Mouse (Mus musculus) mouse trophoblast stem cell (cell line): ENCODE results near the gene Zfp292.

Experiments
- in situ Hi-C, 2 experiments: fragments of 300-500 bp; cut with MseI, MboI; formaldehyde crosslinking; loops; 2 replicates in 1 of 2; 3 replicates in 1 of 2; pipeline ENCODE4 v1.15.1; 2025

The Zfp292 gene

DNA sequence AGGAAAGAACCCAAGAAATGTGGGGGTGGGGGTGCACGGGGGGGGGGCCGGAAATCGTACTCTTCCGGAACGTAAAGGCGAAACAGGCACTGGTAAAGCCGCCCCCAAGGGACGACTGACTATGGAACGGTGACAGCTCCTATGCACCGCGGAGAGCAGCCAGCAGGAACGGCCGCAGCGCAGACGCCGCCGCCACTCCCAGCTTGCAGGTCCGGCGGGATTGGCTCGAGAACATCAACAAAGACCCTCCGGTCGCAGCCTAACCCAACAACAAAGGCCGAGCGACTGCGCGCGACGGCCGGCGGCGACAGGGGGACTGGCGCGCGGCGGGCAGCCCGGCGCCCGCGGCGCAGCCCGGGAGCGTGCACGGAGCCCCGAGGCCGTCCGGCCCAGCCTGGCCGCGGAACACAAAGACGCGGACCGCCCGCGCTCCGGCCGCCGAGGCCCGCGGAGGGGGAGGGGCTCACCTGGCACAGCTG is 430 bp downstream of the Zfp292 start:
- in situ Hi-C loops: no loop called here

DNA sequence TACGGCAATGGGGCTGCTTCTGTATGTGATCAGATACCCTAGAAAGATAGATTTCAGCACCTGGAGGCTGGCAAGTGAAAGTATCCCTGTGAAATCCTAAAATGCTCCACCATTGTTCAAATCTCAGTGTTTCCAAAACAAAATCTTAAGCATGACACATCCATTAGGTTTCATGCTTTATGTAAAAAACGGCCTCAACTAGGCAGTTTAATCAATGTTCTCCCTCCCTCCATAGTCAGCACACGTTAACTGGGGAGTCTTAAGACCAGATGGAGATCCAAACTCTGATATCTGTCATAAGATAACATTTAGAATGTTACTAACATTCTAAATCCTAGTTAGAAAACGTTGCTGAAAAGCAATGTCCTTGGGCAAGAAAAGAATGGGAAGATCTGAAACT is 909 bp downstream of the Zfp292 start:
- in situ Hi-C loops: no loop called here

DNA sequence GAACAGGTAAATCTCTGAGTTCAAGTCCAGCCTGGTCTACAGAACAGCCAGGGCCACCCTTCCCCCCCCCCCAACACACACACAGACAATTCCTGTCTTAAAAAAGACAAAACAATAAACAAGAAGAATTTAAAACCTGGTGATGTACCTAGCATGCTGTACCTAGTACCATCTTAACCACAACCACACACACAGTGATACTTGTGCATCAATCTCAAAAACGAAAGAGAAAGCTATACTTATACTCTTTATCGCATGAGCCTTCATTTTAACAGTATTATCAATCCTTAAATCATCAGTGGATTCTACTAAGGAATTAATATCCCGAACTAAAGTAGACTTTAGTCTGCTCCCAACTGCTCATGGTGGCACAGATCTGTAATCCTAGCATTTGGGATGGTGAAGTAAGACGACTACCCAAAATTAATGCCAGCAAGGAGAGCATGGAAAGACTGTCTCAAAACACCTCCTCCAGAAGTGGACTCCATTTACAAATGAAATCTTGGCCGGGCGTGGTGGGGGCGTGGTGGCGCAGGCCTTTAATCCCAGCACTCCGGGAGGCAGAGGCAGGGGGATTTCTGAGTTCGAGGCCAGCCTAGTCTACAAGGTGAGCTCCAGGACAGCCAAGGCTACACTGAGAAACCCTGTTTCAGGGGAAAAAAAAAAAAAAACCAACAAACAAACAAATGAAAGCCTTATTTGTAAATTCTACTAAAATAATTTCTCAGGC is 1.7 kb downstream of the Zfp292 start:
- in situ Hi-C loops: no loop called here

DNA sequence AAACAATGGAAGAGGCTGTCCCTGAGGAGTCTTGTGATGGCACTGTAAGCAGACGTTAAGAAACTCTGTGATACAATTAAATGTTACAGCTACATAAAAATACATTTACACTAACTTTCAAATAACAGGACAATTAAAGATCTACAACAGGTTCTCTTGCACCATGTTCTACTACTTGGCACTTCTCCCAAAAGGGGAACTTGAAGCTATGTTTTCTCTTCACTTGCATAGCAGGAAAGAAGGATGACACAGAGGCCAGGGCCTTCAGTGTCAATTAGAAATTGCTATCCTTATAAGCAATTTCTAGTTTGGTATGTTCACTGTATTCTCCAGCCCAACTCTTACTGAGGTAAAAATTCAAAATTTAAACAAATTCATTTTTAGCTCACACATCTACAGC is 8.5 kb downstream of the Zfp292 start:
- in situ Hi-C loops: no loop called here

DNA sequence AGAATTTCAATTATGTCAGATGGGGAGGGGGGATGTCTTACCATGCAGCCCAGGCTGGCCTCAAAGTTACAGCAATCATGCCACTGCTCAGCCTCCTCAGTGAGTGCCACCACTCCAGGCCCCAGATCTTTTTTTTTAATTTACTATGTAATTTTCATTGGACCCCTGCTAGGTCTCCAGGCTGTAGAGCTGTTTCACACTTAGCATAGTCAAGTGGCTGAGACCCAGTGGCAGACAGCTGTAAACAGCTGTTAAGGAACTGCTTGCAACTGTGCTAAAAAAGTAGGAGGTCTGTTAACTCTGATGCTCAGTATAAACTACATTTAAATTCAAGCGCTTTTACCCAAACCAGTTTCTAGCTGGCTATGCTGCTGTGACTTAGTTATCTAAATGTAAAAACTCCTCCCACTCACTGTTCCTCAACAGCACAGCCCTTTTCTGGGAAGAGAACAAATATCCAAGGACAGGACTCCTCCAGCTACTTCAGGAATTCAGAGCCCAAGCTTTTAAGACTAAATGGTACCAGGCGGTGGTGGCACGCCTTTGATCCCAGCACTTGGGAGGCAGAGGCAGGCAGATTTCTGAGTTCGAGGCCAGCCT is 9.8 kb downstream of the Zfp292 start:
- in situ Hi-C loops: no loop called here

DNA sequence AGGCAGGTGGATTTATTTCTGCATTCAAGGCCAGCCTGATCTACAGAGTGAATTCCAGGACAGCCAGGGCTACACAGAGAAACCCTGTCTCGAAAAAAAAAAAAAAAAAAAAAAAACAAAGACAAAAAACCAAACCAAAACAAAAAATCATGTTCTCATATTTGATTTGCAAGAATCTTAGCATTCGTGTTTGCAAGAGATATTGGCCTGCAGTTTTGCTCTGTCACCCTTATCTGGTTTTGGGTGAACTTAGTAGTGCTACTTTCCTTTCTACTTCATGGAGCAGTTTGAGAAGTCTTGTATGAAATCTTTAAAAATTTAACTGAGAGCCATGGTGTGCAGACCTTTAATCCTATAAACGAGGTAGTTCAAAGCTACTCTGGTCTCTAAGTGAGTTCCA is 12.9 kb downstream of the Zfp292 start:
- in situ Hi-C loops: no loop called here

DNA sequence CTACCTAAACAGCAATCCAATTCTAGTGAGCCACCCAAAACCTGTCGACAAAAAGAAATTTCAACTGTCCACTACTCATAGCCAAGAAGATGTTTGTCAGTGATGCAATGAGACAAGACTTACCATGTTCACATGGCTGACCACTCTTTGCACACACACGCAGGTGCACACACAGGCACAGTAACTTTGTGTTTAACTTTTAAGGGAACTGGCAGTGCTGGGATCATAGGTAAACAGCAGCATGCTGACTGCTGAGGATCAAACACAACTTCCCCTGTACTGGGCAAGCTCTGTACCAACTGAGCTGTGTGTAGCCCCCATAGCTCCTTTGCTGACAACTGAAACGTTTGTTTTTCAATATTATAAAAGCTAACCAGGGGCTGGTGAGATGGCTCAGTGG is 21.3 kb downstream of the Zfp292 start:
- in situ Hi-C loops: no loop called here

DNA sequence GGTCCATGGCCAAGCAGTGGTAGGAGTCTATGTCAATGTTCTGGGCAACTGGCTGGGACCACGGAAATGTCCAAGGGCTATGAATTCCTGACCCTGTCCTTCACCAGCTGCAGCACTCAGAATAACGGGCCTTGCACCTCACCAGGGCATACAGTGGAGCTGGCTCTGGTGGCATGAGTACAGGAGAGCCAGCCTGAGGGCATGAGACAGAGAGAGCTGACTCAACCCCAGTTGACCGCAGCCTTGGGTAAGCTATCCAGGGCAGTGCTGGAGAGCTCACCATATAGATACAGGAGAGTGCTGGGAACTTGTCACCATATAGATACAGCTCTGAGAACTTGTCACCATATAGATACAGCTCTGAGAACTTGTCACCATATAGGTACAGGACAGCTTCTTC is 23.3 kb downstream of the Zfp292 start:
- in situ Hi-C loops: no loop called here

DNA sequence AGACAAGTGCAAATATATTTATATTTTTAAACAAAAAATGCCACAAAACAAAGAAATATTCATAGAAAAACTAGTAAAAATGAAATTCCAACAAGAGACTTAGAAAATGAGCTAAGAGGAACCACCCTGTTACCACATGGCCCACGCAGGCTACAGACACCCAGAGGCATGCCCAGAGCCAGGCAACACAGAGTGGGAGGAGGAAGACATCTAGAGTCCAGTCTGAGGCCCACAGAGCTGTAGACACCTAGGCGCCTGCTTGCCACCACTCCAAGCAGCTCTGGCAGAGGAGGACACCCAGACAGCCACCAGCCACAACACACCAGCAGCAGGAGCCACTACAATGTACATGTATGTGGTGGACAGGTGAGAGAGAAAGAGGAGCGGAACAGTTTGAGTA is 23.9 kb downstream of the Zfp292 start:
- in situ Hi-C loops: no loop called here

DNA sequence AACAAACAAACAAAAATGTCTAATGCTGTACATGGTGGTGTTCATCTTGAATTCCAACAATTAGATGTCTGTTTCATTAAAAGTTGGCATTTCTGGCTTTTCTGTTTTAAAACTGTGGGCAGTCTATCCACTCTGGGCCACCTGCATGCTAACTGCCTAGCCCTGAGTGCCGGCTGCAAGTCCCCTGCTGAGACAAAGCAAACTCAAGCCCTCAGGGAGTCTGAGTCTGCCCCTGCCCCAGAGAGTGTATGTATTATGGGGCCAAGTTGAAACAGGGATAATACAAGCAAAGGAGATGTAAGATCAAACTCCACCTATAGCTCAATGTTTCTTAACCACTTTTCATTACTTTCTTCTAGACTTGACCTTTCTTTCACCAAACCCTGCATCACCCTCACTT is 26.8 kb downstream of the Zfp292 start:
- in situ Hi-C loops: no loop called here

DNA sequence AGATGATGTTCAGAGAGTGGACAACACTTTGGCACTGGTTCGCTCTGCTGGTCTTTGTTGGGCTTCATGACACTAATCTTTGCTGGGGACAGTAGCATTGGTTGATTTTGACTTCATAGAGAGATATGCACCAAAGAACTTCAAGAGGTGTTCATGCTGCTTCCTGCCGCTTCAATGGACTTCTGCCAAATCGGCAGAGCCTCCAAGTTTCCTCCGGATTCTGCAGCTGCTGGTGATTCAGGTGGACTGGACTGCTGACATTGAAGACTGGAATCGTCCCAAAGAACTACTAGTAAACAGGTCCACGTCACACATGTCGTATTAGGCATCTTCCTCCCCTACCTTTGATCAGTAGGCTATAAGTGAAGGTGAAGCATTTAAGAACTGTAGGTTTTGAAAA is 30.7 kb downstream of the Zfp292 start:
- in situ Hi-C loops: no loop called here

DNA sequence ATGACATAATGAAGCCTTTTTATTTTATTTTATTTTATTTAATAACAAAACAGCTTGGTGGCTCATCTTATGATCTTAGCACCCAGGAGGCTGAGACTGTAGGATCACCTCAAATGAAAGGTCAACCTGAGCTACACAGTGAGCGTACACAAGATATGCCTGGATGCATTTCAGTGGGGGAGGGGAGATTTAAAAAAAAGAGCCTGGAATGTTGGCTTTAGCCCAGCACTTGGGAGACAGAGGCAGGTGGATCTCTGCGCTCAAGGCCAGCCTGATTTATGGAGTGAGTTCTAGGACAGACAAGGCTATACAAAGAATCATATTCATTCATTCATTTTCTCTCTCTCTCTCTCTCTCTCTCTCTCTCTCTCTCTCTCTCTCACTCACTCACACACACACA is 32.6 kb downstream of the Zfp292 start:
- in situ Hi-C loops: no loop called here

DNA sequence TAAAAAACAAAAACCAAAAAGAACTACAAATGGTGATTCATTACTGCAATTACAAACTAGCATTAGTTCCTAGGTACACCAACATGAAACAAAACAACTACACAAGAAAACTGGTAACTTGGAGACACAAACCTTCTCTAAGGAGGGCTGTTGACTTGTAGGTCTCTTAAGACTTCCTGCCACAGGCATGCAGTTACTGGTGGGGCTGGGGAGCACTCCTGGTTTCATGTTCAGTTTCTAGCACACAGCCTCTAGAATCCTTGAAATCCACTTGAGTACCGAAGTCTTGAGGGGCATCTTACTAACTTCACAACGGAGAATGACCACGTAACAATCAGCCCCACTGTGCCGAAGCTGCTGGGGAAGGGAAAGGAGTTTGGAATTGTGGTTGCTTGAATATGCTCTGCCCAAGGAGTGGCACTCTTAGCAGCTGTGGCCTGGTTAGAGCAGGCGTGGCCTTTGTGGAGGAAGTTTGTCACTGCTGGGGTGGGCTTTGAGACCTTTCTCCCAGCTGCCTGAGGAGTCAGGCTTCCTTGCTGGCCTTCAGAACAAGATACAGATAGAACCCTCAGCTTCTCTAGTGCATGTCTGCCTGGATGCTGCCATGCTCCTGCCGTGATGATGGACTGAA is 35.0 kb downstream of the Zfp292 start:
- in situ Hi-C loops: no loop called here

DNA sequence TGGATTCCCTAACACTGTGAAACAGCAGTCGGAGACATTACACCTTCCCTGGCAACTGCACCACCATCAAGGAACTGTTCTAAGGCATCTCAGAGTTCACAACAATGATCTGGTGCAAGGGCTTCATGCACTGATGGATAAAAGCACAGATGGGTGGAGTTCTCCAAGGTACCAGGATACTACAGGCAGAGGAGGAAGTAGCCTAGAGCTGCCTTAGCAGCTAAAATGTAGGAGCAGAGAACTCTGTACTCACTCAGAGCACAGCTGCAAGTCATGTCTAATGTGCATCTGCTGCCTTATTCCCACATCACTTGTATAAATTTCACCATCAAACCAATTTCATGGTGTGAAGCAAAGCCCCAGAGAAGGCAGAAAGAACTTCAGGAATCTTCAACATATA is 38.9 kb downstream of the Zfp292 start:
- in situ Hi-C loops: no loop called here

DNA sequence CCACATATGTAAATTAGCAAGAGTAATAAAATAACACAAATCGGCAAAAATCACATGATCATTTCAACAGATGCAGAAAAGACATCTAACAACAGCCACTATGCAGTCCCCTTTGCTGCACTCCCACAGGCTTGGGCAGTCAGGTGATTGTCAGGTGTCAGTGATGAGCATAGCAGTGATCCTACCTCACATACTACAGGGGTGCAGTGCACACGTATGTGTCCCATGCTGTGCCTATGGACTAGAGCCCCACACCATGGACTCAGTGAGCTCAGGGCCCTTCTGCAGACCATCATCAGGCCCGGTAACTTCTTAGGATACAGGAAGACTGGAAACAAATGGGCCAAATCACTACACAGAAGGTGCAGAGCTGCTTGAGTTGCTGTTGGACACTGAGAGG is 39.9 kb downstream of the Zfp292 start:
- in situ Hi-C loops: no loop called here

DNA sequence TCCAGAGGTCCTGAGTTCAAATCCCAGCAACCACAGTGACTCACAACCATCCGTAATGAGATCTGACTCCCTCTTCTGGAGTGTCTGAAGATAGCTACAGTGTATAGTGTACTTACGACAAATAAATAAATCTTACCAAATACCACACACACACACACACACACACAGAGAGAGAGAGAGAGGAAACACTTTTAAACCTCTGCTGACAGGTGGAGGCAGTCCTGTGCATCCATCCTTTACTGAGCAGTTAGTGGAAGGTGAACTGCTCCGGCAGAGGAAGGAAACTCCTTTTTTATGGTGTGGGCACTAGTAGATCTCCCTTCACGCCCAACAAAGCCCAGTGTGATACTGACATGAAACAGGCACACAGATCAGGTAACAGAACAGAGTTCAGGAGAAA is 51.3 kb downstream of the Zfp292 start:
- in situ Hi-C loops: no loop called here

DNA sequence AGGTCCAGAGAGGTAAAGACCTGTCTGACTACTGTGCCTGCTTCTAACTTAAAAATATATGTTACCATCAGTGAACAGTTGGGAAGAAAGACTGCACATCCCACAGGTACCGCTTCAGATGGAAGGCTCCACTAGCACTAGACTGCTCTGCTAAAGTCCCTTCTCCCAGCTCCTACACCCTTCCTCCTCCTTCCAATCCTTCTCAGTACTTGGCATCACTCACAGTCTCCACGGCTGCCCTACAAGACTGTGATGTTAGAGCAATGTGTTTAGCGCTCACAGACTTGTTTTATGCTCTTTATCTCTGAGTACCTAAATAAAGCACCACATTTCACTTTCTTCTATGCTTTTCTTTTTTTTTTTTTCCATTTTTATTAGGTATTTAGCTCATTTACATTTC is 53.3 kb downstream of the Zfp292 start:
- in situ Hi-C loops: no loop called here

DNA sequence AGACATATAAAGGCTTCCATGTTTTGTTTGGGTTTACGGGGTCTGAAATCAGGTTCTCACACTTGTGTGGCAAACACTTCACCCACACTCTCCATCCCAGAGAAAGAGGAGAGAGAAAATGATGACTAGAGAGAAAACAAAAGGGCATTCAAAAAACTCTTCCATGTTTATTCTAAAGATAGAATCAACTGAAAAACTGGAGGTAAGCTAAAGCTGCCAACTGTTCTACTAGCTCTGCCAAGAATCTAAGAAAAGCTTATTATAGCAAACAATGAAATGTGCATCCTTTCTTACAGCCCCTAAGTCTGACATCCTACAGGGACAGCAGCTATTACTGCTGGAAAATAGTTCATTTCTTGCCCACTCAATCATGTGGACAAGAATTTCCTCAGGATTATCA is 58.9 kb downstream of the Zfp292 start:
- in situ Hi-C loops: no loop called here

DNA sequence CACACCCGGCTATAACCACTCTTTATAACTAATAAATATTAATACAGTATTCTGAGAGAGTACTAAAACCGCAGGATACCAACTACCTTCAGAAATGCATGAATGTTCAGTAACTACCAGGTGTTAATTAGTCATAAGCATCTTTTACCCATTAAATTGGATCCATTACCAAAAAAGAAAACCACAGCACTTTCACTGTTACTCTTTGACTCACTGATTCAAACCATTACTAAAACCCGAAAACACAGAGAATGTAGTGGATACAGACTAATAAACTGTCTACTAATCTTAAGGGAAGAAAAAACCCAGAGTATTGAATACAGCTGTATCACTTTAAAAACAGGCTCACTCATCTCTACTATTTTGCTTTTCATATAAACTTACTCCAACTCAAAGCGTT is 62.9 kb downstream of the Zfp292 start:
- in situ Hi-C loops: no loop called here

DNA sequence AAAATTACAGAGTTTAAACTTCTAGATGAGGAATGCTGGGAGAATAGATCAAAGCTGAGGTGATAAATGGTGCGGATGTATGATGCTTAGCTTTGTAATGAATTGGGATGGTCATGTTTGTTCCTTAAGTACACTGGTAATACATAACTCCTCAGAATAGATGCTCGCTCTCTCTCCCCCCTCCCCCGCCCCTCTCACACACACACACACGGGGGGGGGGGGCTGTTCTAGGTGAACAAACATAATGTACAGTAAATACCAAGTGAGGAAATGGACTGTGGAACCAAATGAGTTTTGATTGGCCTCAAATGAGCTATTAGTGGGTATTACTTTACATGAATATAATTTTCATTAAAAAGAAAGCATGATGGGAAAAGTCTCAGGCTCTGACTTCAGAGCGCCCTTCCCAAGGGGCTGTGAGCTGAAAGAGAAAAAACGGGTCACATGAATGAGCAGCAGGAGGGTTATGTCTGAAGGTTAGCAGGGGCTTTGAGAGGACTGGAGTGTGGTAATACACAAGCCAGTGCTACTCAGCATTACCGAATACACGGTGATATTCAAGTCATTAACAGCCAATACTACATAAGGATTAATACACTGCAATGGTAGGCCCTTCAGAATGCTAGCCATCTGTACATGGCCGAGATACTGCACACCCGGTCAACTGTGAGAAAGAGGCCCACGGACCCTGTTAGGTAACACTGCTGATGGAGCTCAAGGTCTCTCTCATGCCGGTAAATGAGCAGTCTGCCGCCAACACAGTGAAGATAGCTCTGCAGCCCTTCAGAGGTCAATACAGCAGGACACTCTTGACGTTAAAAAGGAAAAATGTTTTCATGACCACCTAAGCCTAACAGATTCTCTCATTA is 81.4 kb downstream of the Zfp292 start:
- in situ Hi-C loops: no loop called here

DNA sequence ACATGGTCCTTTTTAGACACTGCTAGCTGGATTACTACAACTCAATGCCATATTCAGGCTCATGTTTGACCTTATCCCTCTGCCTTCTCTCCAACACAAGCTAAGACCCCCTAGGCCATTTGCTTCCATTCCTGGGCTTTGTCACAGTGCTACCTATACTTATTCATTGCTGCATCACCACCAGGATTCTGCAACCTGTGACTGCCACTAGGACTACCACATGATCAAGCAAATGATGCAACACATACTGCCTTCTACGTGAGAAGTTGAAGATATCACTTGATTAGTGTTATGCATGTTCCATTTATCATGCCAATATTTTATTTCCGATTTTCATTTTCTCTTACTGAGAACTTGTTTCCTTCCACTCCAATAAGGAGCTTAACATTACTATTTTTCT is 84.8 kb downstream of the Zfp292 start:
- in situ Hi-C loops: no loop called here

DNA sequence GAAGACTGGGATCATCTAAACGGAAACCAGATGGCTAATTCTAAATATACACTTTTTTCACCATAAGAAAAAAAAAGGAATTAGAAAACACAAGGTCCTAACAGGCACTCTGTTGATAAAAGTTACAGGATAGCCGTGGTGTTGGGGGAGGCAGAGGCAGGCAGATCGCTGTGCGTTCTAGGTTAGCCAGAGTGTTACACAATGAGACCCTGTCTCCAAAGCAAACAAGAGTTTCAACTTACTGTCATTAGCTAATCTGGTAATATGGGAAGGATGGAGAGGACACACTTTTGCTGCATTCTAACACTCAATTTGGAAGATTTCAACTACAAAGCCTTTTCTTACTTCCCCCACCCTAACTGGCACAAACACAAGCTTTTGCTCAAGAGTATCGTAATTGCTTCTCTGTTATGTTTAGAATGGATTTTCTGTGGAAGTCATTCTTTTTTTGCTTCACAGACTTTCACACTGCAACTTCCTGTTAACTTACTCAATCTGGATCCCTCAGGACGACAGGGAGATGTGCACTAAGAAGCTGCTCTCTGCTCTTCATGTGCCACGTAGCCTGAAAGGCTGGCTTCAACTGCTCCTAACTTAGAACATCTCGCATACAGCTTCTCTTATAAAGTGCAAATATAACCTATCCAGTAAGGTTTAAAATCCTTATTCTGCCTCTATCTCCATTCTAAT is 85.3 kb downstream of the Zfp292 start:
- in situ Hi-C loops: no loop called here
